Mouse (Mus musculus) induced T-regulatory cell, adult 2 months (primary cell): ENCODE measurements around the gene Sars.
A peak's percentile ranks its signal among the peaks of the same experiment; 100 is the strongest.

Experiments used
- DNase-seq: peaks from one replicate; pipeline ENCODE4 v3.0.0-alpha.2; 2012; ENCODE audit warnings: low read depth

The Sars gene

GRCm38 (mm10) chr3:108444698-108445365 is at the start of gene Sars:
Sars (minus strand) TSS chr3:108445209.
- peak; percentile 94 for DNase-seq

GRCm38 (mm10) chr3:108489968-108490367 is 45.0 kb upstream of the Sars start:
- DNase-seq: peak; percentile 61

- DNase-seq: no peak
These were observed 39.7 kb upstream of the Sars start for GRCm38 (mm10) chr3:108484749-108485148.

- DNase-seq: no peak
These were observed 33.8 kb upstream of the Sars start for GRCm38 (mm10) chr3:108478800-108479199.

- DNase-seq: no peak
These were observed 32.0 kb upstream of the Sars start for GRCm38 (mm10) chr3:108476761-108477619.

- no peak for DNase-seq
These were observed 30.5 kb upstream of the Sars start for GRCm38 (mm10) chr3:108475496-108475895.

GRCm38 (mm10) chr3:108474969-108475368 is 30.0 kb upstream of the Sars start:
- no peak for DNase-seq

GRCm38 (mm10) chr3:108467760-108468159 is 22.8 kb upstream of the Sars start:
- peak; percentile 39 for DNase-seq

- peak; percentile 78 for DNase-seq
These were observed 21.4 kb upstream of the Sars start for GRCm38 (mm10) chr3:108466425-108466824.

GRCm38 (mm10) chr3:108458866-108459265 is 13.9 kb upstream of the Sars start:
- peak; percentile 82 for DNase-seq

- DNase-seq: peak; percentile 76
These were observed 13.4 kb upstream of the Sars start for GRCm38 (mm10) chr3:108458380-108458779.

- no peak for DNase-seq
These were observed 9.2 kb upstream of the Sars start for GRCm38 (mm10) chr3:108454172-108454571.

- DNase-seq: no peak
These were observed 7.0 kb upstream of the Sars start for GRCm38 (mm10) chr3:108451969-108452368.

- DNase-seq: no peak
These were observed 327 bp upstream of the Sars start for GRCm38 (mm10) chr3:108445366-108445705.

GRCm38 (mm10) chr3:108444029-108444428 is 980 bp downstream of the Sars start:
- DNase-seq: peak; percentile 81

- DNase-seq: no peak
These were observed 8.7 kb downstream of the Sars start for GRCm38 (mm10) chr3:108436380-108436714.

GRCm38 (mm10) chr3:108435701-108436379 is 9.2 kb downstream of the Sars start:
- DNase-seq: peak; percentile 48

- DNase-seq: no peak
These were observed 11.0 kb downstream of the Sars start for GRCm38 (mm10) chr3:108433881-108434495.

GRCm38 (mm10) chr3:108433188-108433880 is 11.7 kb downstream of the Sars start:
- no peak for DNase-seq

GRCm38 (mm10) chr3:108432542-108433187 is 12.3 kb downstream of the Sars start:
- no peak for DNase-seq

GRCm38 (mm10) chr3:108425624-108426018 is 19.4 kb downstream of the Sars start:
- DNase-seq: no peak
